Mouse (Mus musculus): ENCODE data around the gene Folr2. TPM values are rescaled to one million over a fixed set of nuclear protein-coding genes. Genes with fewer than 3 reads are reported as not detected.

Gene Folr2
- polyA plus RNA-seq, 1 experiment from 2014 or later = 1.9 TPM

GRCm38 (mm10) chr7:101884160-101884559 lies 27.2 kb upstream of the Folr2 start:
- Histone ChIP-seq H3K4me2 (replicated peaks) (no peak overlapping the region), H3K4me3 (no peak overlapping the region)
- WGBS = 97% methylated on average over 4 of the region's 4 CpGs

GRCm38 (mm10) chr7:101882413-101883154 lies 25.6 kb upstream of the Folr2 start:
- Histone ChIP-seq H3K9ac (no peak overlapping the region), H3K27ac (no peak overlapping the region), H3K36me3 (no peaks in the 10 kb centered on the region), H3K4me3 (no peak overlapping the region), H3K4me2 (replicated peaks) (no peak overlapping the region), H3K4me1 (no peaks in the 10 kb centered on the region), H3K9me3 (replicated peaks) (no peaks in the 10 kb centered on the region), H3K27me3 (no peaks in the 10 kb centered on the region)
- no peak for ATAC-seq (ENCODE audit: low FRiP score)
- 64% methylated on average over 9 of the region's 9 CpGs for WGBS

More at GRCm38 (mm10) chr7:101884160-101884559, 27.2 kb upstream of the Folr2 start:
- no peaks in the 10 kb centered on the region for H3K27me3 ChIP-seq
- H3K36me3 ChIP-seq = no peaks in the 10 kb centered on the region
- no peaks in the 10 kb centered on the region for H3K9me3 ChIP-seq (replicated peaks)
- no peaks in the 10 kb centered on the region for H3K4me1 ChIP-seq
- H3K9ac ChIP-seq = no peak overlapping the region
- H3K27ac ChIP-seq = no peak overlapping the region
- ATAC-seq (ENCODE audit: low FRiP score) = no peak

- no peak overlapping the region for H3K27ac ChIP-seq
- H3K4me2 ChIP-seq (replicated peaks) = no peak overlapping the region
- H3K9ac ChIP-seq = no peak overlapping the region
- H3K4me3 ChIP-seq = no peak overlapping the region
- no peaks in the 10 kb centered on the region for H3K4me1 ChIP-seq
- H3K36me3 ChIP-seq = no peaks in the 10 kb centered on the region
- WGBS = 78% methylated on average over 4 of the region's 4 CpGs
- H3K27me3 ChIP-seq = no peaks in the 10 kb centered on the region
- H3K9me3 ChIP-seq (replicated peaks) = no peaks in the 10 kb centered on the region
- no peak for ATAC-seq (ENCODE audit: low FRiP score)
Measured at GRCm38 (mm10) chr7:101880855-101881254, 23.9 kb upstream of the Folr2 start.

GRCm38 (mm10) chr7:101875978-101876377 lies 19.0 kb upstream of the Folr2 start:
- no peak overlapping the region for H3K4me3 ChIP-seq
- ATAC-seq (ENCODE audit: low FRiP score) = no peak
- no peak overlapping the region for H3K9ac ChIP-seq
- no peaks in the 10 kb centered on the region for H3K9me3 ChIP-seq (replicated peaks)
- no peaks in the 10 kb centered on the region for H3K27me3 ChIP-seq
- no peaks in the 10 kb centered on the region for H3K36me3 ChIP-seq
- H3K27ac ChIP-seq = no peak overlapping the region
- no peak overlapping the region for H3K4me2 ChIP-seq (replicated peaks)
- no peaks in the 10 kb centered on the region for H3K4me1 ChIP-seq
- 92% methylated on average over 1 of the region's 1 CpGs for WGBS

GRCm38 (mm10) chr7:101871296-101871695 lies 14.3 kb upstream of the Folr2 start:
- ATAC-seq (ENCODE audit: low FRiP score) = no peak
- H3K27me3 ChIP-seq = no peaks in the 10 kb centered on the region
- WGBS = 87% methylated on average over 3 of the region's 3 CpGs

GRCm38 (mm10) chr7:101870629-101871028 lies 13.6 kb upstream of the Folr2 start, which contains the start of gene Folr1:
TSS of gene Folr1 (minus strand) at chr7:101870788.
- WGBS = 80% methylated on average over 2 of the region's 2 CpGs
- Histone ChIP-seq H3K36me3 (no peaks in the 10 kb centered on the region), H3K27ac (no peak within 1 kb of the TSS), H3K4me3 (no peak within 1 kb of the TSS), H3K4me2 (replicated peaks) (no peak within 1 kb of the TSS), H3K27me3 (no peaks in the 10 kb centered on the region), H3K9me3 (replicated peaks) (no peaks in the 10 kb centered on the region), H3K4me1 (no peaks in the 10 kb centered on the region), H3K9ac (no peak within 1 kb of the TSS)
- no peak for ATAC-seq (ENCODE audit: low FRiP score)

More at GRCm38 (mm10) chr7:101871296-101871695, 14.3 kb upstream of the Folr2 start:
- Histone ChIP-seq H3K9ac (no peak overlapping the region), H3K27ac (no peak overlapping the region), H3K36me3 (no peaks in the 10 kb centered on the region), H3K4me3 (no peak overlapping the region), H3K9me3 (replicated peaks) (no peaks in the 10 kb centered on the region), H3K4me1 (no peaks in the 10 kb centered on the region), H3K4me2 (replicated peaks) (no peak overlapping the region)

GRCm38 (mm10) chr7:101869163-101869500 lies 12.1 kb upstream of the Folr2 start:
- WGBS = 51% methylated on average over 7 of the region's 7 CpGs
- Histone ChIP-seq H3K4me1 (no peaks in the 10 kb centered on the region), H3K27ac (no peak overlapping the region)

GRCm38 (mm10) chr7:101868241-101869162 lies 11.5 kb upstream of the Folr2 start:
- no peaks in the 10 kb centered on the region for H3K36me3 ChIP-seq
- H3K4me2 ChIP-seq (replicated peaks) = no peak overlapping the region
- no peaks in the 10 kb centered on the region for H3K27me3 ChIP-seq
- H3K4me3 ChIP-seq = no peak overlapping the region
- no peak for ATAC-seq (ENCODE audit: low FRiP score)
- no peaks in the 10 kb centered on the region for H3K4me1 ChIP-seq
- no peak overlapping the region for H3K27ac ChIP-seq
- no peak overlapping the region for H3K9ac ChIP-seq
- no peaks in the 10 kb centered on the region for H3K9me3 ChIP-seq (replicated peaks)
- 62% methylated on average over 13 of the region's 13 CpGs for WGBS

More at GRCm38 (mm10) chr7:101869163-101869500, 12.1 kb upstream of the Folr2 start:
- H3K27me3 ChIP-seq = no peaks in the 10 kb centered on the region
- no peak for ATAC-seq (ENCODE audit: low FRiP score)
- no peaks in the 10 kb centered on the region for H3K9me3 ChIP-seq (replicated peaks)
- no peaks in the 10 kb centered on the region for H3K36me3 ChIP-seq
- H3K9ac ChIP-seq = no peak overlapping the region
- no peak overlapping the region for H3K4me3 ChIP-seq
- H3K4me2 ChIP-seq (replicated peaks) = no peak overlapping the region

GRCm38 (mm10) chr7:101867482-101867881 lies 10.5 kb upstream of the Folr2 start:
- Histone ChIP-seq H3K4me1 (no peaks in the 10 kb centered on the region), H3K9ac (no peak overlapping the region), H3K4me3 (no peak overlapping the region), H3K9me3 (replicated peaks) (no peaks in the 10 kb centered on the region), H3K36me3 (no peaks in the 10 kb centered on the region), H3K4me2 (replicated peaks) (no peak overlapping the region), H3K27me3 (no peaks in the 10 kb centered on the region), H3K27ac (no peak overlapping the region)
- no peak for ATAC-seq (ENCODE audit: low FRiP score)
- 90% methylated on average over 4 of the region's 4 CpGs for WGBS

GRCm38 (mm10) chr7:101866491-101867265 lies 9.7 kb upstream of the Folr2 start:
- Histone ChIP-seq H3K4me2 (replicated peaks) (no peak overlapping the region), H3K36me3 (no peaks in the 10 kb centered on the region), H3K27ac (no peak overlapping the region), H3K27me3 (no peaks in the 10 kb centered on the region), H3K4me1 (no peaks in the 10 kb centered on the region), H3K9me3 (replicated peaks) (no peaks in the 10 kb centered on the region), H3K9ac (no peak overlapping the region), H3K4me3 (no peak overlapping the region)
- WGBS = 82% methylated on average over 11 of the region's 11 CpGs
- no peak for ATAC-seq (ENCODE audit: low FRiP score)

- Histone ChIP-seq H3K36me3 (no peaks in the 10 kb centered on the region), H3K4me3 (no peak within 1 kb of the TSS), H3K9ac (no peak within 1 kb of the TSS), H3K4me1 (no peaks in the 10 kb centered on the region), H3K27ac (no peak within 1 kb of the TSS), H3K9me3 (replicated peaks) (no peaks in the 10 kb centered on the region), H3K4me2 (replicated peaks) (no peak within 1 kb of the TSS), H3K27me3 (no peaks in the 10 kb centered on the region)
- 80% methylated on average over 3 of the region's 3 CpGs for WGBS
- no peak for ATAC-seq (ENCODE audit: low FRiP score)
Measured at GRCm38 (mm10) chr7:101863415-101863814, 6.4 kb upstream of the Folr2 start, which contains the start of gene Anapc15. TSS of gene Anapc15 (plus strand) at chr7:101863715.

- Histone ChIP-seq H3K9me3 (replicated peaks) (no peaks in the 10 kb centered on the region), H3K4me1 (no peaks in the 10 kb centered on the region), H3K4me2 (replicated peaks) (no peak overlapping the region), H3K4me3 (no peak overlapping the region), H3K27me3 (no peaks in the 10 kb centered on the region), H3K36me3 (no peaks in the 10 kb centered on the region), H3K27ac (no peak overlapping the region), H3K9ac (no peak overlapping the region)
- WGBS = 74% methylated on average over 3 of the region's 3 CpGs
- ATAC-seq (ENCODE audit: low FRiP score) = no peak
Measured at GRCm38 (mm10) chr7:101862291-101862690, 5.3 kb upstream of the Folr2 start.

Data from hindbrain, embryonic 12.5 days (tissue).